Mouse (Mus musculus): ENCODE results near the gene Rnaseh2c.

GRCm38 (mm10) chr19:5572331-5573125, 29.1 kb upstream of the Rnaseh2c start:
- TF ChIP-seq CTCF (conservative IDR thresholded peaks at IDR 0.05; ENCODE audit: low read length) (no peak), POU5F1 (IDR thresholded peaks at IDR 0.05; ENCODE audit: borderline replicate concordance, low read length) (no peak)
